Mouse (Mus musculus) testis, adult 2 months (tissue): ENCODE measurements around the gene Samt1.
"Not testable (repeated sequence)": the region's sequence is repeated elsewhere in the genome, so short reads cannot be mapped to it uniquely, and the experiment has no call there.

ENCODE experiments used
- CTCF ChIP-seq: fragments of 200-500 bp; IDR thresholded peaks from 2 replicates; pipeline ENCODE4 v1.5.1; 2012; ENCODE audit warnings: low read depth, mild to moderate bottlenecking, inconsistent platforms, low read length, moderate library complexity; ENCODE audit not compliant: control insufficient read depth, insufficient read depth, insufficient replicate concordance
- POLR2A ChIP-seq: fragments of 200-500 bp; IDR thresholded peaks from 2 replicates; pipeline ENCODE4 v1.6.1; 2012; ENCODE audit warnings: low read depth, mild to moderate bottlenecking, inconsistent platforms, low read length, moderate library complexity; ENCODE audit not compliant: control insufficient read depth

GRCm38 (mm10) chrX:153976467-153976866, 36.0 kb downstream of the Samt1 start:
- not testable (repeated sequence) for TF ChIP-seq CTCF, POLR2A
